Mouse (Mus musculus) E14TG2a.4 (cell line): ENCODE measurements around the gene Asb4.

ENCODE experiments used
- H3K27me3 ChIP-seq: 2 replicates; pipeline ENCODE4 v1.6.1; 2014; ENCODE audit warnings: low read length, control low read depth; ENCODE audit not compliant: insufficient read depth
- H3K36me3 ChIP-seq: 2 replicates; pipeline ENCODE4 v1.6.1; 2014; ENCODE audit warnings: low read length, control low read depth; ENCODE audit not compliant: insufficient read depth
- H3K4me1 ChIP-seq: replicated peaks from 2 replicates; pipeline ENCODE4 v1.6.1; 2014; ENCODE audit warnings: low read depth, low read length, control low read depth
- H3K4me3 ChIP-seq: replicated peaks from 2 replicates; pipeline ENCODE4 v1.5.1; 2014; ENCODE audit warnings: mild to moderate bottlenecking, low read length
- H3K9me3 ChIP-seq: 2 replicates; pipeline ENCODE4 v1.6.1; 2014; ENCODE audit warnings: low read length, control low read depth
- CTCF ChIP-seq: conservative IDR thresholded peaks from 2 replicates; pipeline ENCODE4 v1.5.1; 2014; ENCODE audit warnings: low read length
- NANOG ChIP-seq: IDR thresholded peaks from 2 replicates; pipeline ENCODE4 v1.6.1; 2014; ENCODE audit warnings: borderline replicate concordance, low read length, mixed read lengths
- POU5F1 ChIP-seq: IDR thresholded peaks from 2 replicates; pipeline ENCODE4 v1.6.1; 2014; ENCODE audit warnings: low read length, borderline replicate concordance

Asb4 gene

DNA sequence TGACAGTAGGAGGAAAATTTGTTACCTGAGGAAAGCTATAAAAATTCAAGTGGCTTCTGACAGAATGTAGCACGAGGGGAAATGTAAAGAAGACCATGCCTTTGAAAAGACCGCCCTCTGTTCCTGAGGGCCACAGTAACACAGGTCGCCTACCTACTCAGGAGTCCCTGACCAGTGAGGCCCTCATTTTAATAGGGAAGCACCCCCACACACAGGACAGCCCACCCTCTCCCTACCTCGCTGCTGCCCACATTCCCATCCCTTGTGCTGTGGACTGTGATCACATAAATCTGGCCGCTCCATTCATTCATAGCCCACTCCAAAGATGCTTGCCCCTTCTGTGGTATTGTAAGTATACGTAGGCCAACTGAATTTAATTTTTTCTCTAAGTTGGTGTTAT is 20.8 kb downstream of the Asb4 start:
- H3K4me3 ChIP-seq = no peak overlapping the region
- no peak for TF ChIP-seq CTCF
- no peak for TF ChIP-seq POU5F1
- no peak for TF ChIP-seq NANOG
- H3K9me3 ChIP-seq = no peaks in the 10 kb centered on the region
- H3K36me3 ChIP-seq = no peaks in the 10 kb centered on the region
- 0 out of 2 replicates have a peak, but pooled peaks cover 7% of the 10 kb centered on the region for H3K4me1 ChIP-seq
- no peaks in the 10 kb centered on the region for H3K27me3 ChIP-seq

DNA sequence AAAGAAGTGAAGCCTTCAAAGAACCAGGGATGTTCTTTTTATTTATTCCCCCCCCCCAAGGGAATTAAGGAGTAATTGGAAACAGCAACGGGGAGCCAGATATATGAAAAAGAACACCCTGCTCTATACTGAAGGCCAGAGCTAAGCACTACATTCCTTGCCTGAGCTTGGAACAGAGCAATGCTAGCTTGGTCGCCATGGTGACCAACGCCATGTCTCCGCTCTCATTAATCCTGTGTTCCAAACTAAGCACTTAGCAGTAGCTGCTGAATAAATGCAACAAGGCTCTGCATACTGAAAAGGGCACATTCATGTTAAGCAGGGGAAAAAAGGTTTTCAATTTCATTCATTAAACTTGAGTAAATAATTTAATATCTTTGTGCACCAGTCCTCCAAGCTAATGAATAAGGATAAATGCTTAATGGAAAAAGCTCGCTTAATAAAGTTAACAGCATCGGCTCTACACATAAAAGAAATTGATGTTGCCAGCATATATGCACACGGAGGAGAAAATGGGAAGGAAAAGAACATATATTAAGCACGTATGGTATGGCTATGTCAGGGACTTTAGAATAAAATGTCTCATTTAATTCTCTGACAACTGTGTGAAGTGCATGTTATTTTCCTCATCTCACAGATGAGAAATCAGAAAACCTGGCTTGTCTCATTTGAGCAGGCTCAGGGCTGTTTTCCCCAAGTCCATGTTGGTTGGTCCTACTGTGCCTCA is 25.4 kb downstream of the Asb4 start:
- TF ChIP-seq NANOG = no peak
- no peak for TF ChIP-seq CTCF
- no peak for TF ChIP-seq POU5F1
- Histone ChIP-seq H3K4me3 (no peak overlapping the region), H3K27me3 (no peaks in the 10 kb centered on the region; the same call in 1 of the 2 replicates), H3K4me1 (0 out of 2 replicates have a peak, but pooled peaks cover 5% of the 10 kb centered on the region), H3K9me3 (no peaks in the 10 kb centered on the region), H3K36me3 (no peaks in the 10 kb centered on the region)

DNA sequence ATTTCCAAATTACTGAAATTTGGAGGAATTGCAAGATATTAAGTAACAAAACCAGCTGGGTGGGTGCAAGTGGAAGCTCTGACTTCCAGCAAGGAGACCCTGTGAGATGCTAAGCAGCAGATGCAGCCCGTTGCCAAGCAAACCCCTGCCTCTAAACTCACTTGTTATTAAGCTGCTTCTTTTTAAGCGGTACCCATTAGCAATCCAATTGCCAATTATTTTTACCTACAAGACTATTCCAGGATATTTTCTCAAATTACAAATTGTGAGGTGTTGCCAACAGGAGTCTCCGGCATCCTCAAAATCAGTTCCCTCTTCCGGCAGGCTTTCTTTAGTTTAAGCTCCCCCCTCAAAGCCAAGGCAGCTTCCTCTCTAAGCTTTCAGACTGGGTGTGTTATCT is 26.5 kb downstream of the Asb4 start:
- Histone ChIP-seq H3K4me1 (0 out of 2 replicates have a peak, but pooled peaks cover 2% of the 10 kb centered on the region), H3K27me3 (peaks cover 2% of the 10 kb centered on the region; the same call in 1 of the 2 replicates), H3K4me3 (no peak overlapping the region), H3K9me3 (no peaks in the 10 kb centered on the region), H3K36me3 (no peaks in the 10 kb centered on the region)
- TF ChIP-seq NANOG (no peak), POU5F1 (no peak), CTCF (no peak)

DNA sequence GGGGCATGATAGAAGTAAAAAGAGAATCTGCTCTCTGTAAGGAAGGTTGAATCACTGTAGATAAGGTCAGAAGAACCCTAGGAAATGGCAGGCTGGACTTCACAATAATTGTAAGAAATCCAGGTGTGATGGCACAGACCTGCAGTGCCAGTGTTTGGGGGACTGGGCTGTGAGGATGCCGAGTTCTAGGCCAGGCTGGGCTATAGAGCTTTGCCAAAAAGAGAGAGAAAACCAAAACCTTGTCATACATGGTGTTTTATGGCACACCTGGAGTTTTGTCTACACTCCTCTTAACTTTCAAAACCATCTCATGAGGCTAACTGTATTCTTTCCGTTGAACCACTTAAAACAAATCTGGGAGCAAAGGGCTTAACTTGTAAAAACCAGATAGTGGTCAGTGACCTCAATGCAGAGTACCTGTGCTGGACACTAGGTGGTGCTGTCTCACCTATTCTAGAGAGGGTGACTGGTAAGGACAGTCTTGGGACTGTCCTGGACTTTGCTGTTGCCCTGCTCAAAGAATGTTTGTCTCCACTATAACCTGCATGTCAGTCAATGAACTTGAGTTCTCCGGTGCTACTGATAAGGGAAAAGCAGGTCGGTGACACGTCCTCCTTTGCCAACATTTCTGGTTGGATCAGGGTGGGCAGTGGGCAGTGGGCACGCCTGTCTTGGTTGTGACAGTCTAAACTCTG is 27.7 kb downstream of the Asb4 start:
- no peaks in the 10 kb centered on the region for H3K36me3 ChIP-seq
- TF ChIP-seq POU5F1 = no peak
- peak; percentile 82 for TF ChIP-seq CTCF
- no peak overlapping the region for H3K4me3 ChIP-seq
- H3K4me1 ChIP-seq = 0 out of 2 replicates have a peak, but pooled peaks cover 2% of the 10 kb centered on the region
- peaks cover 2% of the 10 kb centered on the region; the same call in 1 of the 2 replicates for H3K27me3 ChIP-seq
- no peaks in the 10 kb centered on the region for H3K9me3 ChIP-seq

DNA sequence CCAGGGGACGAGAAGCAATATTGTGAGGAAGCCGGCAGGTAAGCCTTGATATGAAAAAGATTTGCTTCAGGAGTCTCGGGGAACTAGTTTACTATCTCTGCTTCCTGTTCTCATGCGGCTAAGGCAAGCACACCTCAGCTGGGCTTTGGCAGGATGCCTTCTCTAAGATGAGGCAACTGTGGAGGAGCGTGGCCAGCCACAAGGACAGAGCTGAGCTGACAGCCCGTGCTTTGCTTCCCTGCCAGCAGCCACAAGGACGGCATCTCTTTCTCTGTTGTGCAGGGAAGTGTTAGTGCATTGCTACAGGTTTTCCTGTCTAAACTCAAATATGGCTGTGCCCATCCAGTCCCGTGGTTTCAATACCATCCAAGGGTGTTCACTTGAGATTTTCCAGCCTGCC is 30.1 kb downstream of the Asb4 start:
- H3K9me3 ChIP-seq = no peaks in the 10 kb centered on the region
- H3K4me1 ChIP-seq = peaks cover 8% of the 10 kb centered on the region; the same call in 1 of the 2 replicates
- no peaks in the 10 kb centered on the region for H3K36me3 ChIP-seq
- TF ChIP-seq CTCF = no peak
- no peak for TF ChIP-seq POU5F1
- TF ChIP-seq NANOG = no peak
- peaks cover 2% of the 10 kb centered on the region; the same call in 1 of the 2 replicates for H3K27me3 ChIP-seq
- H3K4me3 ChIP-seq = no peak overlapping the region

DNA sequence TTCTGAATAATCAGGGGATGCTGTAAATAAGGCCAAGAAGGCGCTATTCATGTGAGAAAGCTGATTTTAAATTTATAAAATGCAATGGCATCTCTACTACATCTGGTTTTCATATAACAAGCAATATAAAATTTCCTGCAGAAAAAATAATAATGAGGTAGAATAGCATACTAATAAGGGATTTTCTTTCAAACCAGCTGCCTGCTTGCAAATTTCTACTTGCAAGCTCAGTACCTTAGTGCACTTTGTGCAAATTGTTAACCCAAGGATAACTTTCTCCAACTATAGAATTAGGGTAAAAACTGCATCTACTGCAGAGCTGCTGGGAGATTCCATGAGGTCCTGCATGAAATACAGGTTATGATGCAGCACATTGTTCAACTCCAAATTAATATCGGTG is 38.3 kb downstream of the Asb4 start:
- no peaks in the 10 kb centered on the region for H3K36me3 ChIP-seq
- peaks cover 20% of the 10 kb centered on the region for H3K4me1 ChIP-seq
- H3K4me3 ChIP-seq = no peak overlapping the region
- no peak for TF ChIP-seq POU5F1
- no peak for TF ChIP-seq NANOG
- TF ChIP-seq CTCF = no peak
- H3K9me3 ChIP-seq = no peaks in the 10 kb centered on the region
- peaks cover 13% of the 10 kb centered on the region for H3K27me3 ChIP-seq

DNA sequence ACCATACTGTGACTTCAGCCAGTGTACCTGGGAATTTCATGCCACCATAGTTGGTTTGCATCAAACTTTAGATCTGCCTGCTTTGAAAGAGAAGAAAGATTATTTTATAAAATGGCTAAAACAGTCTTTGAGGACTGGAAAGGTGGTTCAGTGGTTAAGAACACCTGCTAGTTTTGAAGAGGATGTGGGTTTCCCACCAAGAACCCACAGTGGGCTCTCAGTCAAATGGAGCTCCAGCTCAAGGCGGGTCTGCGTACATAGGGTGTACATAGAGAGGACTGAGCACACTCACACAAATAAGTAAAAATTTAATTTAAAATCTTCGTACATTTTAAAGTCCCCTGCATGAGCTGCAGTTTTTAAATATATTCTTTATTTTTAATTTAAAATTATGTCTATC is 39.2 kb downstream of the Asb4 start:
- H3K4me3 ChIP-seq = no peak overlapping the region
- no peaks in the 10 kb centered on the region for H3K9me3 ChIP-seq
- H3K4me1 ChIP-seq = peaks cover 22% of the 10 kb centered on the region
- no peaks in the 10 kb centered on the region for H3K36me3 ChIP-seq
- peaks cover 13% of the 10 kb centered on the region for H3K27me3 ChIP-seq
- no peak for TF ChIP-seq NANOG
- TF ChIP-seq POU5F1 = no peak
- TF ChIP-seq CTCF = no peak

DNA sequence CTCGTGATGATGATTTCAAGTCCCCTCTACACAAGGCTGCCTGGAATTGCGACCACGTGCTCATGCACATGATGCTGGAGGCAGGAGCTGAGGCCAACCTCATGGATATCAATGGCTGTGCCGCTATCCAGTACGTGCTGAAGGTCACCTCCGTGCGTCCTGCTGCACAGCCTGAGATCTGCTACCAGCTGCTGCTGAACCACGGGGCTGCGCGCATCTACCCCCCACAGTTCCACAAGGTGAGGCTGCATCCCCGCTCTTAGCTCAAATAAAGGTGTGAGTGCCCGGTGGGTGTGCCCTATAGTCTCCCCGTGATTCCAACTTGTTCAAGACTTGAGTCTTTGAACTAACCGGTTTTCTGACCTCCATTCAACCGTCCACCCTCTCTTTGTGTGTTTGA is 40.4 kb downstream of the Asb4 start:
- Histone ChIP-seq H3K36me3 (no peaks in the 10 kb centered on the region), H3K9me3 (no peaks in the 10 kb centered on the region), H3K27me3 (peaks cover 13% of the 10 kb centered on the region), H3K4me3 (no peak overlapping the region), H3K4me1 (peaks cover 18% of the 10 kb centered on the region)
- TF ChIP-seq NANOG (no peak), CTCF (no peak), POU5F1 (no peak)

DNA sequence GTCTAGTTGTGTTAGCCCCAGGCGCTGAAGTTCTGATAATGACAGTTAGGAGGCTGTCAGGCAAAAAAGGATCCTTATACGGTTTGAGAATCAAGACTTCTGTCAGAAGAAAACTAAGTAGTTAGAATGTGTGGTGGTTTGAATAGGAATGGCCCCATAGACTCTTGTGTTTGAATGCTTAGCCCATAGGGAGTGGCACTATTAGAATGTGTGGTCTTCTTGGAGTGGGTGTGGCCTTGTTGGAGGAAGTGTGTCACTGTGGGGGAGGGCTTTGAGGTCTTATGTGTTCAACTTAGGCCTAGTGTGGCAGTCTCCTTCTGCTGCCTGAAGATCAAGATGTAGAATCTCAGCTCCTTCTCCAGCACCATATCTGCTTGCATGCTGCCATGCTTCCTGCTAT is 43.8 kb downstream of the Asb4 start:
- Histone ChIP-seq H3K4me1 (peaks cover 18% of the 10 kb centered on the region), H3K27me3 (peaks cover 6% of the 10 kb centered on the region; the same call in 1 of the 2 replicates), H3K9me3 (no peaks in the 10 kb centered on the region), H3K4me3 (no peak overlapping the region), H3K36me3 (no peaks in the 10 kb centered on the region)
- TF ChIP-seq POU5F1 (no peak), CTCF (no peak), NANOG (no peak)
